Mouse (Mus musculus) cerebellum, adult 11 months (tissue): ENCODE measurements around the gene Agap2.
A peak's percentile ranks its signal among the peaks of the same experiment; 100 is the strongest.
"Not testable (repeated sequence)": the region's sequence is repeated elsewhere in the genome, so short reads cannot be mapped to it uniquely, and the experiment has no call there.

ENCODE experiments used
- DNase-seq: peaks from one replicate; pipeline ENCODE4 v3.0.0; 2022

Gene Agap2

GRCm38 (mm10) chr10:127107563-127108261 lies 32.6 kb downstream of the Agap2 start:
- no peak for DNase-seq

GRCm38 (mm10) chr10:127108262-127108583 lies 33.1 kb downstream of the Agap2 start:
- no peak for DNase-seq

GRCm38 (mm10) chr10:127111001-127111887 lies 36.2 kb downstream of the Agap2 start:
- no peak for DNase-seq

- no peak for DNase-seq
These were observed 39.3 kb downstream of the Agap2 start for GRCm38 (mm10) chr10:127114408-127114807.

- DNase-seq: no peak
These were observed 40.0 kb downstream of the Agap2 start for GRCm38 (mm10) chr10:127115068-127115467.

- DNase-seq: no peak
These were observed 43.4 kb downstream of the Agap2 start for GRCm38 (mm10) chr10:127118470-127118869.

- no peak for DNase-seq
These were observed 44.1 kb downstream of the Agap2 start for GRCm38 (mm10) chr10:127119229-127119628.

- no peak for DNase-seq
These were observed 45.4 kb downstream of the Agap2 start for GRCm38 (mm10) chr10:127120301-127121065.

- DNase-seq: peak; percentile 96
These were observed 46.0 kb downstream of the Agap2 start, which contains the start of gene Os9 for GRCm38 (mm10) chr10:127121066-127121477. Os9 (minus strand) TSS chr10:127121131.

- DNase-seq: no peak
These were observed 46.9 kb downstream of the Agap2 start for GRCm38 (mm10) chr10:127122018-127122417.

- DNase-seq: peak; percentile 55
These were observed 47.8 kb downstream of the Agap2 start for GRCm38 (mm10) chr10:127122784-127123435.

GRCm38 (mm10) chr10:127123436-127123805 lies 48.3 kb downstream of the Agap2 start:
- peak; percentile 75 for DNase-seq

- no peak for DNase-seq
These were observed 50.3 kb downstream of the Agap2 start for GRCm38 (mm10) chr10:127125210-127126001.

- DNase-seq: no peak
These were observed 51.5 kb downstream of the Agap2 start for GRCm38 (mm10) chr10:127126579-127126978.

GRCm38 (mm10) chr10:127127711-127128279 lies 52.7 kb downstream of the Agap2 start:
- DNase-seq: no peak

GRCm38 (mm10) chr10:127129431-127129830 lies 54.3 kb downstream of the Agap2 start:
- DNase-seq: no peak

GRCm38 (mm10) chr10:127132469-127132868 lies 57.4 kb downstream of the Agap2 start:
- DNase-seq: no peak

GRCm38 (mm10) chr10:127134394-127135035 lies 59.4 kb downstream of the Agap2 start:
- DNase-seq: not testable (repeated sequence)

GRCm38 (mm10) chr10:127135118-127135836 lies 60.2 kb downstream of the Agap2 start:
- DNase-seq: no peak

- DNase-seq: no peak
These were observed 61.4 kb downstream of the Agap2 start for GRCm38 (mm10) chr10:127136510-127136909.
